ENCODE assay signal across 10 mouse cellular contexts in genomic region chr5:119972802-119973437, GRCm38 (mm10).
DNase-seq lines count a peak whose midpoint lies in the region; ATAC-seq and TF ChIP-seq lines count a peak whose summit lies in the region.
"Had no signal": no experiment of that assay in that cellular context is flagged by ENCODE, and none has a peak within 500 bp of the region (broad histone marks: within the 10 kb centered on the region; RNA-seq: fewer than 3 reads in every experiment).

No protein-coding gene starts in this region.

- ATAC-seq in kidney, embryonic 14.5 days (ENCODE audit: low FRiP score, low TSS enrichment): peak; percentile 52; the same call in 1 of the 2 replicates
- ATAC-seq in limb, embryonic 14.5 days (ENCODE audit: low FRiP score, low read depth): peak; percentile 82

- 37% methylated on average over 23 of the region's 24 CpGs for WGBS in kidney, embryonic 14.5 days
- 37% methylated on average over 24 of the region's 24 CpGs for WGBS in kidney, adult 2 months
- WGBS in hindbrain, embryonic 10.5 days: 65% methylated on average over 24 of the region's 24 CpGs
- WGBS in limb, embryonic 14.5 days: 17% methylated on average over 24 of the region's 24 CpGs
- 47% methylated on average over 24 of the region's 24 CpGs for WGBS in cerebellum, adult 2 months

- no peaks in the 10 kb centered on the region for H3K36me3 ChIP-seq in kidney, embryonic 14.5 days (ENCODE audit: control insufficient read depth, insufficient read depth, low read length)
- H3K36me3 ChIP-seq in kidney, adult 2 months (ENCODE audit: control insufficient read depth, insufficient read depth, low read length): no peaks in the 10 kb centered on the region
- no peaks in the 10 kb centered on the region for H3K36me3 ChIP-seq in hindbrain, embryonic 10.5 days
- no peaks in the 10 kb centered on the region for H3K36me3 ChIP-seq in limb, embryonic 14.5 days (ENCODE audit: control insufficient read depth, insufficient read depth, low read length)
- H3K36me3 ChIP-seq: G1E had no signal

- no peak overlapping the region for H3K27ac ChIP-seq in kidney, embryonic 14.5 days (ENCODE audit: low read depth, low read length)
- no peak overlapping the region for H3K27ac ChIP-seq in kidney, adult 2 months (ENCODE audit: insufficient read depth, low read depth, low read length)
- no peak overlapping the region for H3K27ac ChIP-seq in hindbrain, embryonic 10.5 days
- H3K27ac ChIP-seq in limb, embryonic 14.5 days (replicated peaks; ENCODE audit: low read depth, low read length): no peak overlapping the region
- H3K27ac ChIP-seq in cerebellum, adult 2 months (ENCODE audit: insufficient read depth, low read length): no peak overlapping the region

- H3K4me2 ChIP-seq in kidney, embryonic 14.5 days (replicated peaks; ENCODE audit: low read depth, low read length): no peak overlapping the region
- peak overlapping the region; percentile 50 for H3K4me2 ChIP-seq in limb, embryonic 14.5 days (replicated peaks; ENCODE audit: low read depth, low read length, severe bottlenecking)

- no peak for TF ChIP-seq CTCF in kidney, adult 2 months (conservative IDR thresholded peaks at IDR 0.05; ENCODE audit: insufficient read depth, insufficient read length, low read depth, low read length)
- no peak for TF ChIP-seq CTCF in brain, embryonic 14.5 days (IDR thresholded peaks at IDR 0.05; ENCODE audit: borderline replicate concordance, extremely low read depth, insufficient read depth, insufficient read length)
- no peak for TF ChIP-seq CTCF in cerebellum, adult 2 months (IDR thresholded peaks at IDR 0.05; ENCODE audit: borderline replicate concordance, insufficient read depth, low read depth, low read length)

- DNase-seq in kidney, adult 2 months: no peak
- peak; percentile 74 for DNase-seq in brain, embryonic 14.5 days (ENCODE audit: low read depth)
- DNase-seq in hindbrain, embryonic 10.5 days (ENCODE audit: low spot score): peak; percentile 15
- DNase-seq in limb, embryonic 14.5 days (ENCODE audit: low spot score): peak; percentile 64
- DNase-seq in right cerebral cortex, adult 18-20 months: peak; percentile 20
- DNase-seq in cerebellum, adult 2 months: no peak
- DNase-seq in B cell, adult 2 months: no peak

- H3K4me3 ChIP-seq in kidney, embryonic 14.5 days (ENCODE audit: low read length): no peak overlapping the region
- no peak overlapping the region for H3K4me3 ChIP-seq in kidney, adult 2 months (ENCODE audit: insufficient read depth, low read depth, low read length)
- no peak overlapping the region for H3K4me3 ChIP-seq in hindbrain, embryonic 10.5 days
- peak overlapping the region; percentile 24 for H3K4me3 ChIP-seq in limb, embryonic 14.5 days (replicated peaks; ENCODE audit: low read length)
- no peak overlapping the region for H3K4me3 ChIP-seq in cerebellum, adult 2 months (replicated peaks; ENCODE audit: insufficient read depth, low read depth, low read length)
- H3K4me3 ChIP-seq: myocyte had no signal

- H3K4me1 ChIP-seq in kidney, embryonic 14.5 days (ENCODE audit: control insufficient read depth, insufficient read depth, low read length): no peaks in the 10 kb centered on the region
- H3K4me1 ChIP-seq in kidney, adult 2 months (ENCODE audit: control insufficient read depth, insufficient read depth, low read length): no peaks in the 10 kb centered on the region
- H3K4me1 ChIP-seq in hindbrain, embryonic 10.5 days (replicated peaks): peaks cover 11% of the 10 kb centered on the region; the same call in 1 of the 2 replicates
- H3K4me1 ChIP-seq in limb, embryonic 14.5 days (ENCODE audit: control insufficient read depth, insufficient read depth, low read length): peaks cover 12% of the 10 kb centered on the region
- H3K4me1 ChIP-seq in cerebellum, adult 2 months (ENCODE audit: control insufficient read depth, insufficient read depth, low read length): no peaks in the 10 kb centered on the region

- no peak overlapping the region for H3K9ac ChIP-seq in kidney, embryonic 14.5 days (ENCODE audit: low read depth, low read length)
- peak overlapping the region; percentile 9; the same call in 1 of the 2 replicates for H3K9ac ChIP-seq in limb, embryonic 14.5 days (ENCODE audit: low read depth, low read length, severe bottlenecking)

- H3K27me3 ChIP-seq in kidney, embryonic 14.5 days (ENCODE audit: control insufficient read depth, insufficient read depth, low read length): 0 out of 2 replicates have a peak, but pooled peaks cover 2% of the 10 kb centered on the region
- H3K27me3 ChIP-seq in kidney, adult 2 months (replicated peaks; ENCODE audit: control insufficient read depth, insufficient read depth, low read length): no peaks in the 10 kb centered on the region
- no peaks in the 10 kb centered on the region for H3K27me3 ChIP-seq in hindbrain, embryonic 10.5 days (ENCODE audit: insufficient read depth, poor library complexity, severe bottlenecking)
- peaks cover 3% of the 10 kb centered on the region; the same call in 1 of the 2 replicates for H3K27me3 ChIP-seq in limb, embryonic 14.5 days (ENCODE audit: control insufficient read depth, insufficient read depth, low read length)
- H3K27me3 ChIP-seq in cerebellum, adult 2 months (ENCODE audit: control insufficient read depth, insufficient read depth, low read length): no peaks in the 10 kb centered on the region

- TF ChIP-seq POLR2A in kidney, adult 2 months (IDR thresholded peaks at IDR 0.05; ENCODE audit: low read depth, low read length): no peak
- no peak for TF ChIP-seq POLR2A in brain, embryonic 14.5 days (IDR thresholded peaks at IDR 0.05; ENCODE audit: borderline replicate concordance, extremely low read depth, insufficient read depth, insufficient read length, poor library complexity, severe bottlenecking)
- TF ChIP-seq POLR2A in limb, embryonic 14.5 days (IDR thresholded peaks at IDR 0.05; ENCODE audit: borderline replicate concordance, extremely low read depth, insufficient read depth, insufficient read length): no peak
- no peak for TF ChIP-seq POLR2A in cerebellum, adult 2 months (IDR thresholded peaks at IDR 0.05; ENCODE audit: borderline replicate concordance, insufficient read depth, low read length)

- H3K9me3 ChIP-seq in kidney, embryonic 14.5 days (ENCODE audit: control insufficient read depth, low read length): no peaks in the 10 kb centered on the region
- H3K9me3 ChIP-seq in hindbrain, embryonic 10.5 days: no peaks in the 10 kb centered on the region
- H3K9me3 ChIP-seq in limb, embryonic 14.5 days (ENCODE audit: control insufficient read depth, low read length): no peaks in the 10 kb centered on the region

Comparison
In these comparisons a context has a peak if more than half of its experiments do, and no peak if none do; other contexts are left out.
1. DNase-seq: peak in brain, embryonic 14.5 days (single experiment), hindbrain, embryonic 10.5 days (single experiment), limb, embryonic 14.5 days (single experiment) and right cerebral cortex, adult 18-20 months (single experiment); none in kidney, adult 2 months (single experiment), cerebellum, adult 2 months (0 of 2) and B cell, adult 2 months (0 of 2).